Mouse (Mus musculus): Measurements from ENCODE around the gene Kif26b. TPM values are rescaled to one million over a fixed set of nuclear protein-coding genes. Genes with fewer than 3 reads are reported as not detected.

The Kif26b gene
- polyA plus RNA-seq, 1 experiment from 2014 or later: 0.44 TPM

GRCm38 (mm10) chr1:178893229-178894080 is 364.5 kb downstream of the Kif26b start:
- Histone ChIP-seq H3K4me1 (ENCODE audit: insufficient read depth, low read depth, low read length) (no peaks in the 10 kb centered on the region), H3K9me3 (ENCODE audit: low read length) (no peaks in the 10 kb centered on the region), H3K4me2 (replicated peaks; ENCODE audit: low read depth, low read length) (no peak overlapping the region), H3K4me3 (ENCODE audit: low read depth, low read length) (no peak overlapping the region), H3K9ac (replicated peaks; ENCODE audit: low read depth) (no peak overlapping the region), H3K27ac (ENCODE audit: low read length) (no peak overlapping the region), H3K27me3 (replicated peaks; ENCODE audit: insufficient read depth, low read length) (no peaks in the 10 kb centered on the region), H3K36me3 (ENCODE audit: insufficient read depth, low read length) (no peaks in the 10 kb centered on the region)
- ATAC-seq (no peak), DNase-seq (ENCODE audit: low spot score) (no peak)
- WGBS: 92% methylated on average over 11 of the region's 11 CpGs
- TF ChIP-seq EP300 (IDR thresholded peaks at IDR 0.05) (no peak), CTCF (IDR thresholded peaks at IDR 0.05) (no peak)

GRCm38 (mm10) chr1:178894081-178894401 is 365.1 kb downstream of the Kif26b start:
- WGBS: 89% methylated on average over 3 of the region's 3 CpGs
- Histone ChIP-seq H3K4me3 (ENCODE audit: low read depth, low read length) (no peak overlapping the region), H3K4me1 (ENCODE audit: insufficient read depth, low read depth, low read length) (no peaks in the 10 kb centered on the region), H3K9ac (replicated peaks; ENCODE audit: low read depth) (no peak overlapping the region), H3K27ac (ENCODE audit: low read length) (no peak overlapping the region), H3K36me3 (ENCODE audit: insufficient read depth, low read length) (no peaks in the 10 kb centered on the region), H3K27me3 (replicated peaks; ENCODE audit: insufficient read depth, low read length) (no peaks in the 10 kb centered on the region), H3K4me2 (replicated peaks; ENCODE audit: low read depth, low read length) (no peak overlapping the region), H3K9me3 (ENCODE audit: low read length) (no peaks in the 10 kb centered on the region)
- TF ChIP-seq EP300 (IDR thresholded peaks at IDR 0.05) (no peak), CTCF (IDR thresholded peaks at IDR 0.05) (no peak)
- DNase-seq (ENCODE audit: low spot score) (no peak), ATAC-seq (no peak)

- no peak for ATAC-seq
- TF ChIP-seq EP300 (IDR thresholded peaks at IDR 0.05): no peak
- TF ChIP-seq CTCF (IDR thresholded peaks at IDR 0.05): no peak
Observed at GRCm38 (mm10) chr1:178895674-178896073, 366.7 kb downstream of the Kif26b start.

GRCm38 (mm10) chr1:178910951-178911350 is 382.0 kb downstream of the Kif26b start:
- H3K9me3 ChIP-seq (ENCODE audit: low read length): no peaks in the 10 kb centered on the region
- ATAC-seq (no peak), DNase-seq (ENCODE audit: low spot score) (no peak)
- H3K4me3 ChIP-seq (ENCODE audit: low read depth, low read length): no peak overlapping the region
- 58% methylated on average over 14 of the region's 14 CpGs for WGBS
- no peak for TF ChIP-seq EP300 (IDR thresholded peaks at IDR 0.05)
- TF ChIP-seq CTCF (IDR thresholded peaks at IDR 0.05): no peak
- no peaks in the 10 kb centered on the region for H3K36me3 ChIP-seq (ENCODE audit: insufficient read depth, low read length)
- 0 out of 2 replicates have a peak, but pooled peaks cover 1% of the 10 kb centered on the region for H3K27me3 ChIP-seq (replicated peaks; ENCODE audit: insufficient read depth, low read length)
- no peak overlapping the region for H3K4me2 ChIP-seq (replicated peaks; ENCODE audit: low read depth, low read length)
- H3K9ac ChIP-seq (replicated peaks; ENCODE audit: low read depth): no peak overlapping the region
- no peak overlapping the region for H3K27ac ChIP-seq (ENCODE audit: low read length)
- H3K4me1 ChIP-seq (ENCODE audit: insufficient read depth, low read depth, low read length): no peaks in the 10 kb centered on the region

More at GRCm38 (mm10) chr1:178895674-178896073, 366.7 kb downstream of the Kif26b start:
- Histone ChIP-seq H3K9ac (replicated peaks; ENCODE audit: low read depth) (no peak overlapping the region), H3K27ac (ENCODE audit: low read length) (no peak overlapping the region), H3K9me3 (ENCODE audit: low read length) (no peaks in the 10 kb centered on the region), H3K4me1 (ENCODE audit: insufficient read depth, low read depth, low read length) (no peaks in the 10 kb centered on the region), H3K36me3 (ENCODE audit: insufficient read depth, low read length) (no peaks in the 10 kb centered on the region), H3K4me2 (replicated peaks; ENCODE audit: low read depth, low read length) (no peak overlapping the region), H3K4me3 (ENCODE audit: low read depth, low read length) (no peak overlapping the region), H3K27me3 (replicated peaks; ENCODE audit: insufficient read depth, low read length) (no peaks in the 10 kb centered on the region)
- DNase-seq (ENCODE audit: low spot score): no peak
- 69% methylated on average over 4 of the region's 4 CpGs for WGBS

GRCm38 (mm10) chr1:178912936-178913716 is 384.2 kb downstream of the Kif26b start:
- H3K27me3 ChIP-seq (replicated peaks; ENCODE audit: insufficient read depth, low read length): 0 out of 2 replicates have a peak, but pooled peaks cover 7% of the 10 kb centered on the region
- DNase-seq (ENCODE audit: low spot score) (no peak), ATAC-seq (no peak)
- no peak for TF ChIP-seq CTCF (IDR thresholded peaks at IDR 0.05)
- no peak for TF ChIP-seq EP300 (IDR thresholded peaks at IDR 0.05)
- no peak overlapping the region for H3K4me3 ChIP-seq (ENCODE audit: low read depth, low read length)
- no peaks in the 10 kb centered on the region for H3K36me3 ChIP-seq (ENCODE audit: insufficient read depth, low read length)
- no peak overlapping the region for H3K27ac ChIP-seq (ENCODE audit: low read length)
- no peak overlapping the region for H3K4me2 ChIP-seq (replicated peaks; ENCODE audit: low read depth, low read length)
- no peaks in the 10 kb centered on the region for H3K9me3 ChIP-seq (ENCODE audit: low read length)
- no peaks in the 10 kb centered on the region for H3K4me1 ChIP-seq (ENCODE audit: insufficient read depth, low read depth, low read length)
- no peak overlapping the region for H3K9ac ChIP-seq (replicated peaks; ENCODE audit: low read depth)
- WGBS: 49% methylated on average over 6 of the region's 6 CpGs

GRCm38 (mm10) chr1:178915056-178915455 is 386.1 kb downstream of the Kif26b start:
- H3K4me3 ChIP-seq (ENCODE audit: low read depth, low read length): no peak overlapping the region
- no peak for DNase-seq (ENCODE audit: low spot score)
- no peaks in the 10 kb centered on the region for H3K36me3 ChIP-seq (ENCODE audit: insufficient read depth, low read length)

More at GRCm38 (mm10) chr1:178915056-178915455, 386.1 kb downstream of the Kif26b start:
- no peak overlapping the region for H3K27ac ChIP-seq (ENCODE audit: low read length)
- 0 out of 2 replicates have a peak, but pooled peaks cover 7% of the 10 kb centered on the region for H3K27me3 ChIP-seq (replicated peaks; ENCODE audit: insufficient read depth, low read length)
- no peak for ATAC-seq
- no peak for TF ChIP-seq EP300 (IDR thresholded peaks at IDR 0.05)
- TF ChIP-seq CTCF (IDR thresholded peaks at IDR 0.05): no peak
- H3K4me1 ChIP-seq (ENCODE audit: insufficient read depth, low read depth, low read length): no peaks in the 10 kb centered on the region
- no peak overlapping the region for H3K9ac ChIP-seq (replicated peaks; ENCODE audit: low read depth)
- H3K9me3 ChIP-seq (ENCODE audit: low read length): no peaks in the 10 kb centered on the region
- 77% methylated on average over 12 of the region's 12 CpGs for WGBS
- no peak overlapping the region for H3K4me2 ChIP-seq (replicated peaks; ENCODE audit: low read depth, low read length)
